Mouse (Mus musculus): ENCODE measurements at regions not wholly inside any gene's neighbourhood (a gene's known extent, or its start where the extent isn't known, plus 50 kb on each side); places are given as distances from the start of the nearest gene placed in this dataset.

- TF ChIP-seq CTCF (IDR thresholded peaks at IDR 0.05; ENCODE audit: low read depth) (no peak), EP300 (IDR thresholded peaks at IDR 0.05; ENCODE audit: low read depth) (no peak)
Measured at GRCm38 (mm10) chr17:45873996-45874395, 140.4 kb upstream of the 1600014C23Rik start.

Measured in heart, postnatal 0 days (tissue).